Mouse (Mus musculus) thymus, adult 2 months (tissue): ENCODE results near the gene Exoc6b.

Experiments
- CTCF ChIP-seq: fragments of 200-500 bp; IDR thresholded peaks from 2 replicates; pipeline ENCODE4 v1.5.1; 2012; ENCODE audit warnings: mild to moderate bottlenecking, control low read depth, low read length, moderate library complexity, borderline replicate concordance; ENCODE audit not compliant: control insufficient read depth, poor library complexity, insufficient read depth; ENCODE audit errors: extremely low read depth
- POLR2A ChIP-seq: fragments of 200-500 bp; IDR thresholded peaks from 2 replicates; pipeline ENCODE4 v1.6.1; 2012; ENCODE audit warnings: mild to moderate bottlenecking, low read length, control low read depth, moderate library complexity; ENCODE audit not compliant: control insufficient read depth, poor library complexity, insufficient read depth; ENCODE audit errors: extremely low read depth

- TF ChIP-seq POLR2A (no peak), CTCF (no peak)
Observed at GRCm38 (mm10) chr6:85037677-85038076, 31.6 kb downstream of the Exoc6b start.
